Mouse (Mus musculus): Measurements from ENCODE around the gene Grb10. TPM values are rescaled to one million over a fixed set of nuclear protein-coding genes. Genes with fewer than 3 reads are reported as not detected.

Grb10 gene
- polyA plus RNA-seq, 1 experiment from 2014 or later: 144 TPM

- WGBS: 87% methylated on average over 5 of the region's 5 CpGs
- Histone ChIP-seq H3K36me3 (ENCODE audit: control insufficient read depth, insufficient read depth, low read length) (no peaks in the 10 kb centered on the region), H3K4me3 (ENCODE audit: low read depth, low read length) (no peak overlapping the region), H3K4me1 (ENCODE audit: control insufficient read depth, insufficient read depth, low read length) (no peaks in the 10 kb centered on the region), H3K27me3 (ENCODE audit: control insufficient read depth, insufficient read depth, low read length) (no peaks in the 10 kb centered on the region), H3K9me3 (ENCODE audit: control insufficient read depth, low read length) (no peaks in the 10 kb centered on the region), H3K27ac (ENCODE audit: low read depth, low read length) (no peak overlapping the region), H3K9ac (ENCODE audit: low read length) (no peak overlapping the region), H3K4me2 (no peak overlapping the region)
- ATAC-seq (ENCODE audit: low FRiP score) (no peak), DNase-seq (ENCODE audit: low spot score, missing footprints) (no peak)
Observed at GRCm38 (mm10) chr11:11901509-11901908, 137.0 kb downstream of the Grb10 start.

GRCm38 (mm10) chr11:11898496-11898895 lies 140.0 kb downstream of the Grb10 start:
- Histone ChIP-seq H3K4me3 (ENCODE audit: low read depth, low read length) (no peak overlapping the region), H3K4me1 (ENCODE audit: control insufficient read depth, insufficient read depth, low read length) (no peaks in the 10 kb centered on the region), H3K4me2 (no peak overlapping the region), H3K27ac (ENCODE audit: low read depth, low read length) (no peak overlapping the region), H3K9me3 (ENCODE audit: control insufficient read depth, low read length) (no peaks in the 10 kb centered on the region), H3K36me3 (ENCODE audit: control insufficient read depth, insufficient read depth, low read length) (no peaks in the 10 kb centered on the region), H3K27me3 (ENCODE audit: control insufficient read depth, insufficient read depth, low read length) (no peaks in the 10 kb centered on the region), H3K9ac (ENCODE audit: low read length) (no peak overlapping the region)
- WGBS: 89% methylated on average over 3 of the region's 3 CpGs
- DNase-seq (ENCODE audit: low spot score, missing footprints) (no peak), ATAC-seq (ENCODE audit: low FRiP score) (no peak)

GRCm38 (mm10) chr11:11897645-11898357 lies 140.7 kb downstream of the Grb10 start, which contains the start of gene Ddc:
TSS of gene Ddc (minus strand) at chr11:11898144.
- H3K27me3 ChIP-seq (ENCODE audit: control insufficient read depth, insufficient read depth, low read length): no peaks in the 10 kb centered on the region
- WGBS: 86% methylated on average over 12 of the region's 12 CpGs

GRCm38 (mm10) chr11:11895479-11895878 lies 143.0 kb downstream of the Grb10 start:
- WGBS: 92% methylated on average over 2 of the region's 2 CpGs
- no peak for ATAC-seq (ENCODE audit: low FRiP score)

More at GRCm38 (mm10) chr11:11897645-11898357, 140.7 kb downstream of the Grb10 start, which contains the start of gene Ddc:
- Histone ChIP-seq H3K9ac (ENCODE audit: low read length) (no peak within 1 kb of the TSS), H3K36me3 (ENCODE audit: control insufficient read depth, insufficient read depth, low read length) (no peaks in the 10 kb centered on the region), H3K4me3 (ENCODE audit: low read depth, low read length) (no peak within 1 kb of the TSS), H3K9me3 (ENCODE audit: control insufficient read depth, low read length) (no peaks in the 10 kb centered on the region), H3K4me2 (no peak within 1 kb of the TSS), H3K27ac (ENCODE audit: low read depth, low read length) (no peak within 1 kb of the TSS), H3K4me1 (ENCODE audit: control insufficient read depth, insufficient read depth, low read length) (no peaks in the 10 kb centered on the region)
- ATAC-seq (ENCODE audit: low FRiP score): no peak
- no peak for DNase-seq (ENCODE audit: low spot score, missing footprints)

GRCm38 (mm10) chr11:11893769-11894168 lies 144.7 kb downstream of the Grb10 start:
- DNase-seq (ENCODE audit: low spot score, missing footprints) (no peak), ATAC-seq (ENCODE audit: low FRiP score) (no peak)
- H3K9me3 ChIP-seq (ENCODE audit: control insufficient read depth, low read length): no peaks in the 10 kb centered on the region
- 88% methylated on average over 1 of the region's 1 CpGs for WGBS
- H3K27ac ChIP-seq (ENCODE audit: low read depth, low read length): no peak overlapping the region
- H3K4me3 ChIP-seq (ENCODE audit: low read depth, low read length): no peak overlapping the region
- H3K36me3 ChIP-seq (ENCODE audit: control insufficient read depth, insufficient read depth, low read length): no peaks in the 10 kb centered on the region
- H3K9ac ChIP-seq (ENCODE audit: low read length): no peak overlapping the region
- no peaks in the 10 kb centered on the region for H3K27me3 ChIP-seq (ENCODE audit: control insufficient read depth, insufficient read depth, low read length)
- no peak overlapping the region for H3K4me2 ChIP-seq
- H3K4me1 ChIP-seq (ENCODE audit: control insufficient read depth, insufficient read depth, low read length): peaks cover 2% of the 10 kb centered on the region; the same call in 1 of the 2 replicates

More at GRCm38 (mm10) chr11:11895479-11895878, 143.0 kb downstream of the Grb10 start:
- H3K27me3 ChIP-seq (ENCODE audit: control insufficient read depth, insufficient read depth, low read length): no peaks in the 10 kb centered on the region
- no peak overlapping the region for H3K9ac ChIP-seq (ENCODE audit: low read length)
- H3K4me1 ChIP-seq (ENCODE audit: control insufficient read depth, insufficient read depth, low read length): no peaks in the 10 kb centered on the region
- no peak for DNase-seq (ENCODE audit: low spot score, missing footprints)
- H3K4me2 ChIP-seq: no peak overlapping the region
- no peak overlapping the region for H3K27ac ChIP-seq (ENCODE audit: low read depth, low read length)
- no peak overlapping the region for H3K4me3 ChIP-seq (ENCODE audit: low read depth, low read length)
- H3K36me3 ChIP-seq (ENCODE audit: control insufficient read depth, insufficient read depth, low read length): no peaks in the 10 kb centered on the region
- no peaks in the 10 kb centered on the region for H3K9me3 ChIP-seq (ENCODE audit: control insufficient read depth, low read length)

GRCm38 (mm10) chr11:11892993-11893602 lies 145.4 kb downstream of the Grb10 start:
- H3K27me3 ChIP-seq (ENCODE audit: control insufficient read depth, insufficient read depth, low read length): no peaks in the 10 kb centered on the region
- no peak overlapping the region for H3K4me3 ChIP-seq (ENCODE audit: low read depth, low read length)
- H3K9ac ChIP-seq (ENCODE audit: low read length): no peak overlapping the region
- no peak for DNase-seq (ENCODE audit: low spot score, missing footprints)
- no peak for ATAC-seq (ENCODE audit: low FRiP score)
- H3K9me3 ChIP-seq (ENCODE audit: control insufficient read depth, low read length): no peaks in the 10 kb centered on the region
- peaks cover 2% of the 10 kb centered on the region; the same call in 1 of the 2 replicates for H3K4me1 ChIP-seq (ENCODE audit: control insufficient read depth, insufficient read depth, low read length)
- no peaks in the 10 kb centered on the region for H3K36me3 ChIP-seq (ENCODE audit: control insufficient read depth, insufficient read depth, low read length)
- 56% methylated on average over 10 of the region's 10 CpGs for WGBS
- no peak overlapping the region for H3K27ac ChIP-seq (ENCODE audit: low read depth, low read length)
- no peak overlapping the region for H3K4me2 ChIP-seq

- DNase-seq (ENCODE audit: low spot score, missing footprints) (no peak), ATAC-seq (ENCODE audit: low FRiP score) (no peak)
- no peaks in the 10 kb centered on the region for H3K9me3 ChIP-seq (ENCODE audit: control insufficient read depth, low read length)
- H3K4me3 ChIP-seq (ENCODE audit: low read depth, low read length): no peak overlapping the region
- no peak overlapping the region for H3K4me2 ChIP-seq
- no peak overlapping the region for H3K9ac ChIP-seq (ENCODE audit: low read length)
- no peaks in the 10 kb centered on the region for H3K36me3 ChIP-seq (ENCODE audit: control insufficient read depth, insufficient read depth, low read length)
- peaks cover 2% of the 10 kb centered on the region; the same call in 1 of the 2 replicates for H3K4me1 ChIP-seq (ENCODE audit: control insufficient read depth, insufficient read depth, low read length)
- H3K27me3 ChIP-seq (ENCODE audit: control insufficient read depth, insufficient read depth, low read length): no peaks in the 10 kb centered on the region
- H3K27ac ChIP-seq (ENCODE audit: low read depth, low read length): no peak overlapping the region
Observed at GRCm38 (mm10) chr11:11891832-11892231, 146.7 kb downstream of the Grb10 start.

GRCm38 (mm10) chr11:11890139-11890741 lies 148.2 kb downstream of the Grb10 start:
- H3K9ac ChIP-seq (ENCODE audit: low read length): 0 out of 2 replicates have a peak overlapping the region, but pooled peaks have one; percentile 30
- 52% methylated on average over 10 of the region's 10 CpGs for WGBS
- ATAC-seq (ENCODE audit: low FRiP score) (peak; percentile 57), DNase-seq (ENCODE audit: low spot score, missing footprints) (no peak)
- H3K4me1 ChIP-seq (ENCODE audit: control insufficient read depth, insufficient read depth, low read length): peaks cover 13% of the 10 kb centered on the region; the same call in 1 of the 2 replicates
- H3K9me3 ChIP-seq (ENCODE audit: control insufficient read depth, low read length): no peaks in the 10 kb centered on the region
- H3K27ac ChIP-seq (ENCODE audit: low read depth, low read length): no peak overlapping the region
- no peak overlapping the region for H3K4me3 ChIP-seq (ENCODE audit: low read depth, low read length)
- no peaks in the 10 kb centered on the region for H3K36me3 ChIP-seq (ENCODE audit: control insufficient read depth, insufficient read depth, low read length)
- H3K4me2 ChIP-seq: no peak overlapping the region
- no peaks in the 10 kb centered on the region for H3K27me3 ChIP-seq (ENCODE audit: control insufficient read depth, insufficient read depth, low read length)

- H3K4me3 ChIP-seq (ENCODE audit: low read depth, low read length): no peak overlapping the region
- WGBS: 82% methylated on average over 3 of the region's 3 CpGs
- no peaks in the 10 kb centered on the region for H3K9me3 ChIP-seq (ENCODE audit: control insufficient read depth, low read length)
- H3K4me1 ChIP-seq (ENCODE audit: control insufficient read depth, insufficient read depth, low read length): peaks cover 24% of the 10 kb centered on the region
- no peaks in the 10 kb centered on the region for H3K36me3 ChIP-seq (ENCODE audit: control insufficient read depth, insufficient read depth, low read length)
- no peak overlapping the region for H3K27ac ChIP-seq (ENCODE audit: low read depth, low read length)
- ATAC-seq (ENCODE audit: low FRiP score) (no peak), DNase-seq (ENCODE audit: low spot score, missing footprints) (no peak)
- H3K27me3 ChIP-seq (ENCODE audit: control insufficient read depth, insufficient read depth, low read length): no peaks in the 10 kb centered on the region
- H3K4me2 ChIP-seq: no peak overlapping the region
- H3K9ac ChIP-seq (ENCODE audit: low read length): no peak overlapping the region
Observed at GRCm38 (mm10) chr11:11888727-11889126, 149.8 kb downstream of the Grb10 start.

All from midbrain, embryonic 11.5 days (tissue).